Mouse (Mus musculus): ENCODE data around the gene Cped1. TPM values are rescaled to one million over a fixed set of nuclear protein-coding genes. Genes with fewer than 3 reads are reported as not detected.

Cped1 gene
- total and polyA plus RNA-seq, 2 experiments from 2014 or later = 3.6 to 13.2 TPM

DNA sequence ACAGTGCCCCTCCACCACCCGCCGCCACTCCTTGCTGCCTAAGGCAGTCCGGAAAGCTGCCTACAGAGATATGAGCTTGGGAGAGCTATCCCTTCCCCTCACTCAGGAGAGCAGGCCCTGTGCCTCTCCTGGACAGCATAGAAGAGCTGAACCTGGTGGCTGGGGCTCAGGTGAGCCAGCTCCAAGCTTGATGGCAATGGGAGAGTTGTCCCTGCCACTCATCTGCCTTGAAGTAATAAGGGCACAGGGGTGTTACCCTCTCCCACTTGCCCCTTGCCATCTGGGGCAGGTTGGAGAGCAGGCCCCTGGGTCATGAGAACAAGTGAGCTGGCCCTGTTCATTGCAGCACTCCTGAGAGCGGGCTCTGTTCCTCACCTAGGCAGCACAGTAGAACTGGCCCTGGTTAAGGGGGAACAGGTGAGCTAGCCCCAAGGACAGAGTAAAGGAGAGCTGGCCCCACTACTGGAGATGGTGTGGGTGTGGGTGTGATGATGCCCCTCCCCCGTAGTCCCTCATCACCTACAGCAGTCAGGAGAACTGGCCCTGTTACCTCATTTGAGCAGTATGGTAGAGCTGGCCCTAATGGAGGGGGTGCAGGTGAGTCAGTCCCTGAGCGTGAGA is 28.7 kb downstream of the Cped1 start:
- peaks cover 6% of the 10 kb centered on the region; the same call in 1 of the 2 replicates for H3K4me1 ChIP-seq (ENCODE audit: control insufficient read depth, insufficient read depth)
- WGBS = 95% methylated on average over 6 of the region's 6 CpGs
- DNase-seq (ENCODE audit: low spot score) (no peak), ATAC-seq (ENCODE audit: insufficient read depth, low read depth) (no peak)
- H3K27me3 ChIP-seq (ENCODE audit: control insufficient read depth, insufficient read depth, low read length) = no peaks in the 10 kb centered on the region
- H3K9ac ChIP-seq (replicated peaks; ENCODE audit: low read depth, low read length) = no peak overlapping the region
- H3K36me3 ChIP-seq (replicated peaks; ENCODE audit: control insufficient read depth, insufficient read depth, low read length) = no peaks in the 10 kb centered on the region
- TF ChIP-seq CTCF (IDR thresholded peaks at IDR 0.05; ENCODE audit: low read depth) (no peak), EP300 (IDR thresholded peaks at IDR 0.05; ENCODE audit: low read depth) (no peak)
- H3K27ac ChIP-seq (ENCODE audit: low read depth) = no peak overlapping the region
- no peaks in the 10 kb centered on the region for H3K9me3 ChIP-seq (replicated peaks; ENCODE audit: control insufficient read depth, low read length)
- no peak overlapping the region for H3K4me2 ChIP-seq (ENCODE audit: low read depth, low read length)
- no peak overlapping the region for H3K4me3 ChIP-seq (ENCODE audit: low read depth, low read length)

DNA sequence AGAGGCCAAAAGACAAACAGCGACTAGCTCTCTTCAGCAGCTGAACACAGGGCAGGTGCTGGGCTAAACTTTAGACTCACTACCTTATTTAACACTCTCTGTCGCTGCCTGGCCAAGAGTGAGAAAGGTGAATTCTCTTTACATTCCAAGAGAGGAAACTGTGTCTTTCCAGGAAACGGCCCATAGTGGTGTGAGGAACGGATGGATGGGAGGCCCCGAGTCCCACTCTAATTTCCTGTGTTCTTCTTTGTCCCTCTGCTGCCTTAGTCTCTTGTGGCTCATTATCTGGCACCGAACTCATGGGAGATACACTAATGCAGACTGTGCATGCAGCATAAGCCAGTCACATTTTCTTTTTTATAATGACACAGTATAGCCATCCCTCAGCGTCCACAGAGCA is 31.9 kb downstream of the Cped1 start:
- 60% methylated on average over 7 of the region's 7 CpGs for WGBS
- H3K9me3 ChIP-seq (replicated peaks; ENCODE audit: control insufficient read depth, low read length) = no peaks in the 10 kb centered on the region
- H3K4me3 ChIP-seq (ENCODE audit: low read depth, low read length) = no peak overlapping the region
- ATAC-seq (ENCODE audit: insufficient read depth, low read depth) = no peak
- H3K36me3 ChIP-seq (replicated peaks; ENCODE audit: control insufficient read depth, insufficient read depth, low read length) = no peaks in the 10 kb centered on the region
- no peak overlapping the region for H3K27ac ChIP-seq (ENCODE audit: low read depth)
- DNase-seq (ENCODE audit: low spot score) = no peak
- TF ChIP-seq EP300 (IDR thresholded peaks at IDR 0.05; ENCODE audit: low read depth) = no peak
- no peak for TF ChIP-seq CTCF (IDR thresholded peaks at IDR 0.05; ENCODE audit: low read depth)
- H3K27me3 ChIP-seq (ENCODE audit: control insufficient read depth, insufficient read depth, low read length) = no peaks in the 10 kb centered on the region
- peaks cover 10% of the 10 kb centered on the region; the same call in 1 of the 2 replicates for H3K4me1 ChIP-seq (ENCODE audit: control insufficient read depth, insufficient read depth)
- H3K4me2 ChIP-seq (ENCODE audit: low read depth, low read length) = no peak overlapping the region
- H3K9ac ChIP-seq (replicated peaks; ENCODE audit: low read depth, low read length) = no peak overlapping the region

DNA sequence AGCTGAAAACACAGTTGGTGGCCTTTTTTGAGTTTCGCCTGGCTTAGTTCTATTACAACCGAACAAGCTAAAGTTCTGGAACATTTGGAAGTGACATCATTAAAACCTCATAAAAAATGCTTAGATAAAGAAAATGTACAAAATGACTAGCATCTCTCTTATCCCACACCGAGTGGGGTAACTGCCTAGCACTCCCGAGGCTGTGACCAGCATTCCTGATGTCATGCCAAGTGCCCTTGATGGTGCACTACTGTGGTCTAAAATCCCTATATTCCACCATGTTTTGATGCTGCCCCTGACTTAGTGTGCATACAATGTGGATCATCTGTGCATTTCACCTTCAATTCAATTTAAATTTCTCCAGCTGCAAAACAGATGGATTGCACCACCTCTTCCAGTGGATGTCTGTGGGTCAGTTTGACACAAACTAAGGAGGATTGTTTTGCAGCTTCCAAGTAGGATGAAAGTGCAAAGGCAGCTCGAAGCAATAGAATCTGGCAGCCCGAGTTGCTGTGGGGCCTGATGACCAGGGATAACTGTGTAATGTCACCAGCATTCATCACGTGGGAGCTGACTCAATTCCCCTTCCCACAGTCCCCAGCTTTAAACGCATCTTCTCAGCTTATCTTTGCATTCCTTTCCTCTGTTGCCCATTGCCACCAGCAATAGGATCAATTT is 33.2 kb downstream of the Cped1 start:
- WGBS = 33% methylated on average over 8 of the region's 8 CpGs
- Histone ChIP-seq H3K27ac (ENCODE audit: low read depth) (peak overlapping the region; percentile 70), H3K4me1 (ENCODE audit: control insufficient read depth, insufficient read depth) (peaks cover 10% of the 10 kb centered on the region; the same call in 1 of the 2 replicates), H3K4me3 (ENCODE audit: low read depth, low read length) (no peak overlapping the region), H3K36me3 (replicated peaks; ENCODE audit: control insufficient read depth, insufficient read depth, low read length) (no peaks in the 10 kb centered on the region), H3K4me2 (ENCODE audit: low read depth, low read length) (no peak overlapping the region), H3K9ac (replicated peaks; ENCODE audit: low read depth, low read length) (no peak overlapping the region), H3K27me3 (ENCODE audit: control insufficient read depth, insufficient read depth, low read length) (no peaks in the 10 kb centered on the region), H3K9me3 (replicated peaks; ENCODE audit: control insufficient read depth, low read length) (no peaks in the 10 kb centered on the region)
- ATAC-seq (ENCODE audit: insufficient read depth, low read depth) = 0 out of 2 replicates have a peak, but pooled peaks have one; percentile 30
- TF ChIP-seq CTCF (IDR thresholded peaks at IDR 0.05; ENCODE audit: low read depth) = no peak
- TF ChIP-seq EP300 (IDR thresholded peaks at IDR 0.05; ENCODE audit: low read depth) = no peak
- no peak for DNase-seq (ENCODE audit: low spot score)

DNA sequence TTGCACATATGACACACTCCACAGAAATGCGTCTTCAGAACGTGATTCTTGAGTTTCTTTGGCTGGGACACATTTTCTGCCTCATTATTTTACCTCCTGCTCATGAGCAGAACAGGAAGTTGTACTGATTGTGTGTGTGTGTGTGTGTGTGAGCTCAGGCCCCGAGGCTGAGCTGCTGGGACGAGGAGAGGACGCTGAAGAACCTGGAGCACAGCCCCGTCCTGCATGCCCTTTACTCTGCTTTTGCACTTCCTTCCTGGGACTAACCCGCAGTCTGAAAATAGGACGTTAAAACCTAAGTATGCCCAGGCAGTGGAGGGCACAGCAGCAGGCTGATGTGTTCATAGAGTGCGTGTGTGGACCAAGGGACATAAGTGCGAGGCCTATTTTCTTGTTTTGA is 33.9 kb downstream of the Cped1 start:
- Histone ChIP-seq H3K4me3 (ENCODE audit: low read depth, low read length) (no peak overlapping the region), H3K27me3 (ENCODE audit: control insufficient read depth, insufficient read depth, low read length) (no peaks in the 10 kb centered on the region), H3K9ac (replicated peaks; ENCODE audit: low read depth, low read length) (no peak overlapping the region; the same call in 1 of the 2 replicates), H3K27ac (ENCODE audit: low read depth) (peak overlapping the region; percentile 70), H3K36me3 (replicated peaks; ENCODE audit: control insufficient read depth, insufficient read depth, low read length) (no peaks in the 10 kb centered on the region), H3K9me3 (replicated peaks; ENCODE audit: control insufficient read depth, low read length) (no peaks in the 10 kb centered on the region), H3K4me1 (ENCODE audit: control insufficient read depth, insufficient read depth) (peaks cover 10% of the 10 kb centered on the region; the same call in 1 of the 2 replicates), H3K4me2 (ENCODE audit: low read depth, low read length) (peak overlapping the region; percentile 15; the same call in 1 of the 2 replicates)
- 27% methylated on average over 10 of the region's 10 CpGs for WGBS
- DNase-seq (ENCODE audit: low spot score) (no peak), ATAC-seq (ENCODE audit: insufficient read depth, low read depth) (peak; percentile 60)
- TF ChIP-seq CTCF (IDR thresholded peaks at IDR 0.05; ENCODE audit: low read depth) (no peak), EP300 (IDR thresholded peaks at IDR 0.05; ENCODE audit: low read depth) (peak; percentile 9; the same call in 1 of the 2 replicates)

DNA sequence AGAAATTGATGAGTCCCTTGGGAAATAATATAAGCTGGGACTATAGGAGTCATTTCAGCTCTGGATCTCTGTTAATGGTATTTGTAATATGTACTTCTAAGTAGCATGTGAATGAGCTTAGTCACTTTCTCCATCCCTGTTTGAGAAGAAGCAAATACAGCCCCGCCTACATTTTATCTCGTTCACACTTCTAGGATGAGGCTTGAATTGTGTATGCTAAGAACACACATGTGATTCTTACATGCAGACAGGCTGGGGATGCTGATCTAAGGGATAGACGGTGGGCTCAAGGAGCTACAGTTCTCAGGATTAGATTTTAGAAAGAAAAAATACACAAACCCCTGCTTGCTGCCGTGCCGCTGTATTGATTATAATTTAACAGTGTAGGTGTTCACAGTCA is 35.0 kb downstream of the Cped1 start:
- no peak overlapping the region for H3K4me2 ChIP-seq (ENCODE audit: low read depth, low read length)
- 74% methylated on average over 5 of the region's 5 CpGs for WGBS
- no peak for TF ChIP-seq EP300 (IDR thresholded peaks at IDR 0.05; ENCODE audit: low read depth)
- TF ChIP-seq CTCF (IDR thresholded peaks at IDR 0.05; ENCODE audit: low read depth) = no peak
- peaks cover 10% of the 10 kb centered on the region; the same call in 1 of the 2 replicates for H3K4me1 ChIP-seq (ENCODE audit: control insufficient read depth, insufficient read depth)
- H3K36me3 ChIP-seq (replicated peaks; ENCODE audit: control insufficient read depth, insufficient read depth, low read length) = no peaks in the 10 kb centered on the region
- ATAC-seq (ENCODE audit: insufficient read depth, low read depth) = no peak
- no peak overlapping the region for H3K9ac ChIP-seq (replicated peaks; ENCODE audit: low read depth, low read length)
- H3K27ac ChIP-seq (ENCODE audit: low read depth) = no peak overlapping the region
- H3K27me3 ChIP-seq (ENCODE audit: control insufficient read depth, insufficient read depth, low read length) = no peaks in the 10 kb centered on the region
- no peak overlapping the region for H3K4me3 ChIP-seq (ENCODE audit: low read depth, low read length)
- H3K9me3 ChIP-seq (replicated peaks; ENCODE audit: control insufficient read depth, low read length) = no peaks in the 10 kb centered on the region
- no peak for DNase-seq (ENCODE audit: low spot score)
